Mouse (Mus musculus): ENCODE measurements around the gene Vip. TPM values are rescaled to one million over a fixed set of nuclear protein-coding genes. Genes with fewer than 3 reads are reported as not detected.

Vip gene
- polyA plus RNA-seq, 1 experiment from 2014 or later: not detected

DNA sequence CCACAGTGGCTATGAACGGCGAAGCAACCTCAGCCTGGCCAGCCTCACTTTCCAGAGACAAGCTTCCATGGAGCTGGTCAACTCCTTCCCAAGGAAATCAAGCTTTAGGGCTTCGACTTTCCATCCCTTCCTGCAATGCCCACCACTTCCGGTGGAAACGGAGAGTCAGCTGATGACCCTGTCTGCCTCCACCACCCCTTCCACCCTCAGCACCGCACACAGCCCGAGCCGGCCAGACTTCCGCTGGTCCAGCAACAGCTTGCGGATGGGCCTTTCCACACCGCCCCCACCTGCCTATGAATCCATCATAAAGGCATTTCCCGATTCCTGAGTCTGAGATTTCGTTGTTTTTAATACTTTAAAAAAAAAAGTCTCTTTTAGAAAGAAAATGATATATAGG lies 34.6 kb upstream of the Vip start:
- H3K27me3 ChIP-seq (ENCODE audit: control insufficient read depth, insufficient read depth, low read length): no peaks in the 10 kb centered on the region
- H3K9ac ChIP-seq (ENCODE audit: low read length): no peak overlapping the region
- H3K4me2 ChIP-seq (ENCODE audit: low read length): no peak overlapping the region
- no peak for ATAC-seq (ENCODE audit: insufficient number of reproducible peaks, insufficient read depth, low FRiP score, low read depth)
- WGBS: 86% methylated on average over 13 of the region's 13 CpGs
- H3K4me1 ChIP-seq (ENCODE audit: control insufficient read depth in 2 of 2, insufficient read depth in 2 of 2, low read length in 2 of 2): no peaks in the 10 kb centered on the region
- no peak overlapping the region for H3K4me3 ChIP-seq (ENCODE audit: control insufficient read depth in 1 of 2, insufficient read depth in 1 of 2, low read depth in 1 of 2, low read length in 2 of 2)
- no peaks in the 10 kb centered on the region for H3K36me3 ChIP-seq (ENCODE audit: control insufficient read depth, insufficient read depth, low read length)
- no peaks in the 10 kb centered on the region for H3K9me3 ChIP-seq (ENCODE audit: control insufficient read depth, low read length)
- no peak overlapping the region for H3K27ac ChIP-seq (replicated peaks in 1 of 2; ENCODE audit: control insufficient read depth in 1 of 2, insufficient read depth in 1 of 2, low read depth in 2 of 2, low read length in 2 of 2)

DNA sequence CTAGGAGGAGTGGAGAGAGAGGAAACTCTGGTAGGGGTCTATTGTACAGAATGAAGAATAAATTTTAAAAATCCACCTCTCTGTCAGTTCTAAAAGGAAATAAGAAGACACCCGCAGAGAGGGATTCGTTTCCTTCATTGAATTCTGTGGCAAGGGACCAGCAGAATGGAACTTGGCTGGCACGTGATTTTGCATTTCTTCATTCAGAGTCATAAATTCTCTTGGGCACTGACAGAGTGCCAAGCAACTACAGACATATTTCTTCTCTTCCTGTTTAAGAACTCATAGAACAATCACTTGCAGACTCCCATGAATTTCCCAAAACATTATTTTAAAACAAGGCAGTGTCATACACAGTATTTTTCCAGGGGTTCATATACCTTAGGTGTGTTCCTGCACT lies 30.1 kb upstream of the Vip start:
- no peak for ATAC-seq (ENCODE audit: insufficient number of reproducible peaks, insufficient read depth, low FRiP score, low read depth)
- WGBS: 76% methylated on average over 3 of the region's 3 CpGs

DNA sequence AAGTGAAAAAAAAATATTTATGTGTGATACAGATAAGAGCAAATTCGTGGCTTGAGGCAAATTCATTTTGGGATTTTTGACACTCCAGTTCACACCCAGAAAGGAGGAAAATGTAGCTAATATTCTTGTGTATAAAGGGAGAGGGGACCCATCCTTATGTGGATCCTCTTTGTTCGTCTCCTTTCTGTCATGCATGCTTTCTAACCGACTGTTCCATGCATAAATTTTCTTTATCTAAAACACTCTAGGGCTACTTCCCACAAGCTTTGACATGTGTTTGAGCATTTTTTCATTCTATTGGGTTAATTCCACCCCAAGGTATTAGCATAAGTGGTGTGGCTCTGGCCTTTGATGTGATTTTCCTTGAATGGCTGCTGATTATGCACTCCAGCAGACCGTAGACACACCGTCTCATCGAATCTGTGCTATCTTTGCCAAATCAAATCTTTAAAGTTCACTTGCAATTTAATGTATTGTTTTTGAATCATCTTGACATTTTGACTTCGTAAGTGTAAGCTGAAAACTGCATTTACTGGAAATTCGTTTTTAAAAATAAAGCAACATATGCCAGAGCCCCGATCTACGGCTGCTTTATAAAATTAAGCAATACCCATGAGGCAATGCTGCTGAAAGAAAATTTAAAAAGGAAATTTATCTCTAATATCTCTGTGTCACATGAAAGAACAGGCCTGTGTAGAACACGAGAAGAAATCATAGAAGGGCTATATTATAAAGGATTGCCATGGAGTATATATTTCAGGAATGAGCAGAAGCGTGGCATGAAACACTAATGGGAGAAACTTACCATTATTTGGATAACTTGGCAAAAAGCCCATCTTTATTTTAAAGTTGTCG lies 23.6 kb upstream of the Vip start:
- Histone ChIP-seq H3K4me2 (ENCODE audit: low read length) (no peak overlapping the region), H3K4me3 (ENCODE audit: control insufficient read depth in 1 of 2, insufficient read depth in 1 of 2, low read depth in 1 of 2, low read length in 2 of 2) (no peak overlapping the region), H3K36me3 (ENCODE audit: control insufficient read depth, insufficient read depth, low read length) (no peaks in the 10 kb centered on the region), H3K9ac (ENCODE audit: low read length) (no peak overlapping the region), H3K27me3 (ENCODE audit: control insufficient read depth, insufficient read depth, low read length) (no peaks in the 10 kb centered on the region), H3K4me1 (ENCODE audit: control insufficient read depth in 2 of 2, insufficient read depth in 2 of 2, low read length in 2 of 2) (no peaks in the 10 kb centered on the region), H3K9me3 (ENCODE audit: control insufficient read depth, low read length) (no peaks in the 10 kb centered on the region), H3K27ac (replicated peaks in 1 of 2; ENCODE audit: control insufficient read depth in 1 of 2, insufficient read depth in 1 of 2, low read depth in 2 of 2, low read length in 2 of 2) (no peak overlapping the region)
- WGBS: 80% methylated on average over 13 of the region's 13 CpGs
- no peak for ATAC-seq (ENCODE audit: insufficient number of reproducible peaks, insufficient read depth, low FRiP score, low read depth)

More for the DNA sequence above, 30.1 kb upstream of the Vip start:
- Histone ChIP-seq H3K9ac (ENCODE audit: low read length) (no peak overlapping the region), H3K4me3 (ENCODE audit: control insufficient read depth in 1 of 2, insufficient read depth in 1 of 2, low read depth in 1 of 2, low read length in 2 of 2) (no peak overlapping the region), H3K27me3 (ENCODE audit: control insufficient read depth, insufficient read depth, low read length) (no peaks in the 10 kb centered on the region), H3K4me2 (ENCODE audit: low read length) (no peak overlapping the region), H3K27ac (replicated peaks in 1 of 2; ENCODE audit: control insufficient read depth in 1 of 2, insufficient read depth in 1 of 2, low read depth in 2 of 2, low read length in 2 of 2) (no peak overlapping the region), H3K36me3 (ENCODE audit: control insufficient read depth, insufficient read depth, low read length) (no peaks in the 10 kb centered on the region), H3K4me1 (ENCODE audit: control insufficient read depth in 2 of 2, insufficient read depth in 2 of 2, low read length in 2 of 2) (no peaks in the 10 kb centered on the region), H3K9me3 (ENCODE audit: control insufficient read depth, low read length) (no peaks in the 10 kb centered on the region)

DNA sequence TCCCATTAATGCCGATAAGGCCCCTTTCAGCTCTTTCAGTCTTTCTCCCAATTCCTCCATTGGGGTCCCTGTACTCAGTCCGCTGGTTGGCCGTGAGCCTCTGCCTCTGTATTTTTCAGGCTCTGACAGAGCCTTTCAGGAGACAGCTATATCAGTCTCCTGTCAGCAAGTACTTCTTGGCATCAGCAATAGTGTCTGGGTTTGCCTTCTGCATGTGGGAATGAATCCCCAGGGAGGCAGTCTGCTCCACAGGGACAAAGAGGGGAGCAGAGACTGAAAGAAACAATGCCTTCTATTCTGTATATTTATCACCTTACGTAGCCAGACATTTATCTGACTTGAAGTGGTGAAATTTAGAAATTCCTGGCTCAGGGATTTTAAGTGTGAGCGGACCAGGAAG lies 12.8 kb upstream of the Vip start:
- Histone ChIP-seq H3K4me1 (ENCODE audit: control insufficient read depth in 2 of 2, insufficient read depth in 2 of 2, low read length in 2 of 2) (peaks cover 3 to 5% of the 10 kb centered on the region in 2 experiments; a peak in 1 of 4 replicates), H3K27ac (replicated peaks in 1 of 2; ENCODE audit: control insufficient read depth in 1 of 2, insufficient read depth in 1 of 2, low read depth in 2 of 2, low read length in 2 of 2) (no peak overlapping the region), H3K4me3 (ENCODE audit: control insufficient read depth in 1 of 2, insufficient read depth in 1 of 2, low read depth in 1 of 2, low read length in 2 of 2) (no peak overlapping the region), H3K27me3 (ENCODE audit: control insufficient read depth, insufficient read depth, low read length) (no peaks in the 10 kb centered on the region), H3K36me3 (ENCODE audit: control insufficient read depth, insufficient read depth, low read length) (no peaks in the 10 kb centered on the region), H3K4me2 (ENCODE audit: low read length) (peak overlapping the region; percentile 28; the same call in 1 of the 2 replicates), H3K9me3 (ENCODE audit: control insufficient read depth, low read length) (peaks cover 5% of the 10 kb centered on the region; the same call in 1 of the 2 replicates), H3K9ac (ENCODE audit: low read length) (no peak overlapping the region)
- WGBS: 8% methylated on average over 5 of the region's 5 CpGs
- ATAC-seq (ENCODE audit: insufficient number of reproducible peaks, insufficient read depth, low FRiP score, low read depth): peak; percentile 39; the same call in 1 of the 2 replicates

DNA sequence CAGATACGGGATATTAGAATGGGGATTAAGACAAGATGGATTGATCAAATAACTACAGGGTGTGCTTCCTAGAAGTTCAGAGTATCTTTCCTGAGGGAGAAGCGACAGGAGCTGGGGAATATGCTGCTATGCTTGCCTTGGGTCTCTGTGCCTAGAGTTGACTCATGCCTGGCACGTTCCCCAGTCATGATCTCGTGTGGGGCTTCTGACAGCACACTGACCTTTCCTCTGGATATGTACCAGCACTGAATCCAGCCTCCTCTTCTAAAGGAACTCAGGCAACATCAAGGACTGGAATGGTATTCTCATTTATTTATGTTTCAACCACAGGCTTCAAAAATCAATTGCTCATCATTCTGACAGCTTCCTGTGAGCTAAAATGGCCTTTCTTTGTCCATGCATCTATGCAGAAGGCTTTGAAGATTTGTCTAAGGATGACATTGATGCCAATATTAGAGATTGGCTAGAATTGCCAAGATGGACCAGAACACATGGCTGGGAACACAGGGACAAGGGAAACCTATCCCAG lies 5.3 kb upstream of the Vip start:
- H3K4me1 ChIP-seq (ENCODE audit: control insufficient read depth in 2 of 2, insufficient read depth in 2 of 2, low read length in 2 of 2): no peaks in the 10 kb centered on the region
- ATAC-seq (ENCODE audit: insufficient number of reproducible peaks, insufficient read depth, low FRiP score, low read depth): no peak
- WGBS: 57% methylated on average over 4 of the region's 4 CpGs
- no peaks in the 10 kb centered on the region for H3K36me3 ChIP-seq (ENCODE audit: control insufficient read depth, insufficient read depth, low read length)
- H3K4me3 ChIP-seq (ENCODE audit: control insufficient read depth in 1 of 2, insufficient read depth in 1 of 2, low read depth in 1 of 2, low read length in 2 of 2): no peak overlapping the region
- H3K9me3 ChIP-seq (ENCODE audit: control insufficient read depth, low read length): peaks cover 5% of the 10 kb centered on the region; the same call in 1 of the 2 replicates
- H3K4me2 ChIP-seq (ENCODE audit: low read length): no peak overlapping the region
- H3K27me3 ChIP-seq (ENCODE audit: control insufficient read depth, insufficient read depth, low read length): no peaks in the 10 kb centered on the region
- no peak overlapping the region for H3K27ac ChIP-seq (replicated peaks in 1 of 2; ENCODE audit: control insufficient read depth in 1 of 2, insufficient read depth in 1 of 2, low read depth in 2 of 2, low read length in 2 of 2)
- no peak overlapping the region for H3K9ac ChIP-seq (ENCODE audit: low read length)

DNA sequence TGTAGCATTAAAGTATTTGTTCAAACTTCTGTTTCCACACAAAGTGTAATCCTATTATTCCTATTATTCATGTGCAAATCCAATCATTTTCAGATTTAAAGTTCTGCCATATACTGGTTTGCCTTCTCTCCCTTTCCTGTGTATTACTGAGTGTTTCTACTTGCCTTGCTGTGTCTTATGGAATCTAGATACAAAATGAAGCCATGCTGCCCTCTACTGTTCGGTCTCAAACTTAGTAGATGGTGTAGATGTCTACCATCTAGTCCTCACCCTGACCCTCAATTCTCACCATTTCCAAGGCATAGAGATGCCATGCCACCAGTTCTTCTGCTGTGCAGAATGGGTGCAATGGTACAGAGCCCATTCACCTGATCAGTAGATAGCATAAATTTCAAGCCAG lies 4.7 kb upstream of the Vip start:
- no peaks in the 10 kb centered on the region for H3K4me1 ChIP-seq (ENCODE audit: control insufficient read depth in 2 of 2, insufficient read depth in 2 of 2, low read length in 2 of 2)
- ATAC-seq (ENCODE audit: insufficient number of reproducible peaks, insufficient read depth, low FRiP score, low read depth): no peak
- no peaks in the 10 kb centered on the region for H3K9me3 ChIP-seq (ENCODE audit: control insufficient read depth, low read length)
- H3K4me3 ChIP-seq (ENCODE audit: control insufficient read depth in 1 of 2, insufficient read depth in 1 of 2, low read depth in 1 of 2, low read length in 2 of 2): no peak overlapping the region
- H3K27me3 ChIP-seq (ENCODE audit: control insufficient read depth, insufficient read depth, low read length): no peaks in the 10 kb centered on the region
- no peak overlapping the region for H3K27ac ChIP-seq (replicated peaks in 1 of 2; ENCODE audit: control insufficient read depth in 1 of 2, insufficient read depth in 1 of 2, low read depth in 2 of 2, low read length in 2 of 2)
- no peak overlapping the region for H3K9ac ChIP-seq (ENCODE audit: low read length)
- H3K36me3 ChIP-seq (ENCODE audit: control insufficient read depth, insufficient read depth, low read length): no peaks in the 10 kb centered on the region
- WGBS: 11% methylated on average over 1 of the region's 1 CpGs
- H3K4me2 ChIP-seq (ENCODE audit: low read length): no peak overlapping the region

DNA sequence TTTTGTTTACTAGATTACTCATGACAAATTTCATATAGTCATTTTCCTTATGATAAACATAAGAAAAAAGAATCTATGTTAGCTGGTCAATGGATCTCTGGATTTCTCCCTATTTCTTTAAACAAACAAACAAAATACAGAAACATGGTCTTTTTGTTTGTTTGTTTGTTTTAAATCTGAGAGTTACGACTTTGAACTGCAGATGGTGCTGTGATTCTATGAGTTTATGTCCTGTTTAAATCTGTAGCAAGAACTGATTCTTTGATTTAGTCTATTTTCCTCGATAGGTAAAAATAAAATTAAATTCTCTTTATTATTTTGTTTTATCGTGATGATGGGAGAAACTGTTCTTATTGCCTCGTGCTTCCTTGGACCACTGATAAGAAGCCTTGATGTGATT lies 1.7 kb upstream of the Vip start:
- WGBS: 60% methylated on average over 4 of the region's 4 CpGs
- no peaks in the 10 kb centered on the region for H3K36me3 ChIP-seq (ENCODE audit: control insufficient read depth, insufficient read depth, low read length)

More for the DNA sequence above, 1.7 kb upstream of the Vip start:
- Histone ChIP-seq H3K4me2 (ENCODE audit: low read length) (no peak overlapping the region), H3K4me1 (ENCODE audit: control insufficient read depth in 2 of 2, insufficient read depth in 2 of 2, low read length in 2 of 2) (no peaks in the 10 kb centered on the region), H3K27ac (replicated peaks in 1 of 2; ENCODE audit: control insufficient read depth in 1 of 2, insufficient read depth in 1 of 2, low read depth in 2 of 2, low read length in 2 of 2) (no peak overlapping the region), H3K9me3 (ENCODE audit: control insufficient read depth, low read length) (no peaks in the 10 kb centered on the region), H3K4me3 (ENCODE audit: control insufficient read depth in 1 of 2, insufficient read depth in 1 of 2, low read depth in 1 of 2, low read length in 2 of 2) (no peak overlapping the region), H3K27me3 (ENCODE audit: control insufficient read depth, insufficient read depth, low read length) (no peaks in the 10 kb centered on the region), H3K9ac (ENCODE audit: low read length) (no peak overlapping the region)
- ATAC-seq (ENCODE audit: insufficient number of reproducible peaks, insufficient read depth, low FRiP score, low read depth): no peak
